Mouse (Mus musculus) right cerebral cortex, adult 18-20 months (tissue): ENCODE measurements at regions not wholly inside any gene's neighbourhood (a gene's known extent, or its start where the extent isn't known, plus 50 kb on each side); places are given as distances from the start of the nearest gene placed in this dataset.
"Not testable (repeated sequence)": the region's sequence is repeated elsewhere in the genome, so short reads cannot be mapped to it uniquely, and the experiment has no call there.

Source experiments
- DNase-seq: peaks from one replicate; pipeline ENCODE4 v3.0.0; 2022; ENCODE audit warnings: mixed read lengths

DNA sequence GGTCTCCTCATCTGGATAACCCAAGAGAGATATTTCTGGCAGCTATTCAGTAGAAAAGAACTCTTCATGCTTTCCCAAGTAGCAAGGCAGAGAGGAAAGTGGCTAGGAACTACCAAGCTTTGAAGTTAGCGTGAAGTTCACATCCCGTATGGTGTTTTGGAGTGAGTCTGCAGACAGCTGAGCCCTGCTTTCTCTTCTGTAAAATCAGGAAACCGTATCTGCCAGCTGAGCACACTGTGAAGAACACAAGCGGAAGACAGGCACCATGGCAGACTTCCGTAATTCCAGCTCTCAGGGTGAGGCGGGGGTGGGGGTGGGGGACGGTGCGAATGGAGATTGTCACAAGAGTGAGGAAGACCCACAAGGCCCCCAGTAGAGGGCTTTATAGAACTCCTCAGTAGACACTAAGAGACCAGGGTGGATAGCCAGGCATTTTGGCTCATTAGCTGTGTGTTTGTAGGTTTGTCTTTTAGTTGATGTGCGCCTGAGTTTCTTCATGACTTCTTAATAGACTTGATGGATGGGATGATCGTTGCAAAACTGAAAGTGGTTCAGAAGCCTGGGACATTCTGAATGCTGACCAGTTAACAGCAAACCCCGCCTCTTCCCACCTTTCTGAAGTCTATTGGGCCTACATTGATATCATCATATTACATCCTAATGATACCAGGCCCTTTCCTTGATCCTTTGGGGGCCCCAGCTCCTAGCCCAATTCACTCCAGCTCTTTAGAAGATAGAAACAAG is 287.4 kb downstream of the 4933412E24Rik start:
- no peak for DNase-seq

DNA sequence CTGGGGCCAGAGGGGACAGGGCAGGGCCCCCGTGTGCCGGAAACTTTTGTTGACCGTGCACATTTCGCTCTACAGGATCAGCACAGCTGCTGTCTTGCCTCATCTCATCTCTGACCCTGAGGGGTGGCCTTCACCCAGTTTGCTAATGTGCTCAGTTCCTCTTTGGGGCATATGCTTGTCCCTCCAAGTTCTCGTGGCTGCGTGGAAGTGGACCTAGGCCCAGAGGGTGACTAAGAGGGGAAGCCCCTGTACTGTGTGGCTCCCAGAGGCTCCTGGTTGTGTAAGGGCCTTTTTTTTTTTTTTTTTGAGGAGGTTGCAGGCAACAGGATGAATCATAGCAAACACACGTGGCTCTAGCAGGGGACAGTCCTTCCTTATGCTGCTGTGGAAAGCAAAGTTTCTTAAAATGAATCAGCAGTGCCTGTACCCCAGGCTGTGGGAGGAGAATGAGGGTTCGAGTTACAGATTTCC is 288.2 kb downstream of the 4933412E24Rik start:
- peak; percentile 45 for DNase-seq

DNA sequence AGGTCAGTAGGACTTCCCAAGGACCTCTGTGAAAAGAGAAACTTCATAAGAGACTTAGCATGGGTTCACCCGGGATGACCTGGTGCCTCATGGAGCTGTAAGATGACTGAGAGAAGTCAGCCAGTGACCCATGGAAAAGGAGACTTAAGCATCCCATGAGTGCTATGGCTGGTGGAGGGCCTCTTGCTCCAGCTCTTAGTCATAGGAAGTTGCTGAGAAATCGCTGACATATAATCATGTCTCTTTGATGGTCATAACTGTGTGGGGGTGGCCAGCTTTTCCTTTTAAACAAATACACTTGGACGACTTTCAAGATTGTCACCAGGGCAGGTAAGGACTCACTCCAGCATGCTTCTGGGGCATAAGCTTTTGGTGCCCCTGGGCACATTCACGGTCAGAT is 290.5 kb downstream of the 4933412E24Rik start:
- DNase-seq = no peak

DNA sequence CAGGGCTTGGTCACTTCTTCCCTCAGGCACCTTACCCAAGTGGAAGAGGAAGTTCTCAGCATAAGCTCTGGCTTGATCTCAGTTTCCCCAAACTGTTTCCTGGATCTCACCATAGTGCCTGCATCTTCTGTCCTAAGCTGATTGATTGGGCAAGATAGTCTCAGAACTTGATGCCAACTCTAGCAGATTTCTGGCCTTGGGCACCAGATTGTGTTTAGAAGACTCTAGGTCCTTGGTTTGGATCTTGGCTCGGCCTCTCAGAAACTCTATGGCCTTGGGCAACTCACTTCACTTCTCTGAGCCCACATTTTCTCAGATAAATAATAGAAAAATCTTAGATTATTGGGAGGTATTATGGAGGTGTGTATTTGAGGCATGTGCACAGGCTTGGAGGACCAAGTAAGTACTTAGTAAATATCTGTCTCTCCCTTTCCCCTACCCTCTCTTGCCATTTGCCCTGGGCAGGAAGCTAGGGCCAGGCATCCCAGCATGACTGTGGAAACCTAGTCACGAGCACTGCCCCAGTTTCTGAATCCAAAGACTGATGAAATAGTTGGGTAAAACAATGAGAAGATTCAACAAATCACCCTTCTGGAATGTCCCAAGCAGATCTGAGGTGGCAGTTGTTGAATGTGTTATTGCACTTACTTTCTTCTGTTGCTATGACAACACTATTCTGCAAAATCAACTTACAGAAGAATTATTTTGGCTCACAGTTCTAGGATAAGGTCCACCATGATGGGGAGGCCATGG is 293.6 kb downstream of the 4933412E24Rik start:
- no peak for DNase-seq

GRCm38 (mm10) chr15:59721420-59721819 is 295.0 kb downstream of the 4933412E24Rik start:
- no peak for DNase-seq

GRCm38 (mm10) chr15:59721018-59721417 is 295.4 kb downstream of the 4933412E24Rik start:
- DNase-seq = no peak

DNA sequence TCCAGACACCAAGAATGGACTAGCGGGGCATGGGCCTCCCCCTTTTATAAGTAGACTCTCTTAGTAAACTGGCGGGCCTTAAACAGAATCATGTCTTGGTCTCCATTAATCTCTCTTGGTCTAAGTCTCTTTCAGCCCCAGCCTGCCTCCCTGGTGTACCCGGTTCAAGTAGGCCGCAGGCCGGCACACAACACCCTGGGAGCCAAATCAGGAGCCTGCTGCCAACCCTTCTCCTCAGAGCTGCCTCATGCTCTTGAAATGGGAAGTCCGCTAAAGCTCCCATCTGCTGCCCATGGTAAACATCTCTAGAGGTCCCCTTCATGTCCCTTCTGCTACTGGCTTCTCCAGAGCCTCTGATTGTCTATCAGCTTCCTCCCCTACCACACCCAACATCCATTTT is 296.3 kb downstream of the 4933412E24Rik start:
- no peak for DNase-seq

- DNase-seq = not testable (repeated sequence)
These were observed 296.9 kb downstream of the 4933412E24Rik start for GRCm38 (mm10) chr15:59719383-59720128.

DNA sequence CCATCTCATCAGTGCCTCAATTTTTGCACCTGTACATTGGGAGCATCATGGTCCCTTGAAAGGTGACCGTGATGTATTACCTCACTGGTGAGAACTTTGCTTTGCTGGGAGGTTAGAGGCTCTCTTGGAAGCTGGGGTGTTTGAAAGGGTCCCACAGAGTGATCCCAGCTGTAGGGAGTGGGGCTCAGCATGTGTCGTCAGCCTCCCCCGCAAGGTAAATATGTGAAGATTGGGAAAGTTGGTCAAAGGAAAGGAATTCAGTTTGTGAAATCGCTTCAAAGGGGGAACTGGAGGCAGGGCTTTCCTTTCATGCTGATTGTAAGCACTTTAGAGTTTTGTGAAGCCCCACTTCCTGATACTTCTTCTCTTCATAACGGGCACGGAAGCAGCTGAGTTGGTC is 299.5 kb downstream of the 4933412E24Rik start:
- DNase-seq = no peak

GRCm38 (mm10) chr15:59715951-59716350 is 300.5 kb downstream of the 4933412E24Rik start:
- DNase-seq = no peak

DNA sequence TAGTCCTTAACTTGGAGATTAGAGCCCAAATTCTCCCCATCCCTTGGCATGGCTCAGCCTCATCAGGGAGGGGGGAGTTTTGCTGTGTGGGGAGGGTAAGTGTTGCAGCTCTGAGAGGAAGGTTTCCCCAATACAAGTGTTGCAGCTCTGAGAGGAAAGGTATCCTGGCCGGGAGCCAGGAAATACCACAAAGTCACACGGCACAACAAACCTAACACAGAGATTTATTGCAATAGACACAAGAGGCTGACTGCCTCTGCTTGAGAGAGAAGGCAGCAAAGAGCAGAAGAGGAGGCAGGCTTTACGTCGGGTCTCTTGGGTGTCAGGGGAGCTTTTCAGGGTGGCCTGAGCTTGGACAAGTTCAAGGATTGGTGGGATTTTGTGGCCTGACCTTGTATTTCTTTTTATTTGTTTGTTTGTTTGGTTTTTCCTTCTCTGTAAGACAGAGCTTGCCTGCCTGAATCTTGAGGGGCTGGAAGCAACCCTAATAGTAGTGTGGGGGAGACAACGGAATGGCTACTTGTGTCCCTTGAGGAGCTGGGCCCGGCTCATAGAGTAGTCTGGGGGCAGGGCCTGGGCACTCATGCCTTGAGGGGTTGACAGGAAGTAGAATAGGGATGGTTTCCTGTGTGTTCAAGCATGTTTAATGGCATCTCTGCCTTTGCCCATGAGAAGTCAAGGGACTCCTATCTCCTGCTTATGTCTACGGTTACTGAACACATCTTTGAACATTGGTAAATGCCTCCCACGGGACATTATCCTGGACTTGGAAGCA is 302.3 kb downstream of the 4933412E24Rik start:
- DNase-seq = no peak

DNA sequence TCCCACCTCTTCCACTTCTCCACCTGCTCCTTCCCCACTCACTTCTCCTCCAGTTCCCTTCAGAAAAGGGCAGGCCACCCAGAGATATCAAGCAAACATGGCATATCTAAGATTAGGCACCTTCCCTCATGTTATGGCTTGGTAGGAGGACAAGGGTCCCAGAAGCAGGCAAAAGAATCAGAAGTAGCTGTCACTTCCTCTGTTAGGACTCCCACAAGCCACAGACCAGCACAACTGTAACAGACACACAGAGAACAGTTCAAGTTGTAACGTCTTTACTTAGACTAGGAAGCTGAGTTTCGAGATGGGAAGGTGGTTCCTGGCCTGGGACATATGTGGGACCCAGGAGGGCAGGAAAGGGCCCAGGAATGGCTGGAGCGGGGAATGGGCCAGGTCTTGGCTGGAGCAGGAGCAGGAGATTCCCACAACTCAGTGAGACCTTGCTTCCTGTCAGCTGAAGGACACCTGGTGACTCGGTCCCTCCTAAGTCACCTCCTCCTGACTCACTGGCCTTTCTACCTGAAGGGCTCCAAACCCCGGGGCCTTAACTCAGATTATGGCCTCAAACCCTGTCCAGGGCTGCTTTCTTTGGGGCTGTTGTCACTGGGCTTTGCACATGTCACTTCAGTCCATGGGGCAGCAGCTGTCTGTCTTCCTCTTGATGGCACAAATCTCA is 304.2 kb downstream of the 4933412E24Rik start:
- no peak for DNase-seq

DNA sequence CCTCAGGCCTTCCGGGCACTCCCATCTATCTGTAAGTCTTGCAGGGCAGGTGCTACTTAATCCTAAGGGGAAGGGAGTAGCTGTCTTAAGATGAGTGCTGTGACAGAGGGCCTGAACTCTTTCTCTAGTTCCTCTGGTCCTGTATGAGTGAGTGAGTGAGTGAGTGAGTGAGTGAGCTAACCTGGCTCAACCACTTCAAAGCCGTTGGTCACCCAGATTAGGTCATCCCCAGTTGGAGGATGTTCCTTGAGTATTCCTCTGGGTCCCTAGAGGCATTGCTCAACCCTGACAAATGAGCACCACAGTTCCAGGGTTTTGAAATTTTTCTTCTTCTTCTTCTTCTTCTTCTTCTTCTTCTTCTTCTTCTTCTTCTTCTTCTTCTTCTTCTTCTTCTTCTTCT is 306.5 kb downstream of the 4933412E24Rik start:
- no peak for DNase-seq

GRCm38 (mm10) chr15:59708402-59708801 is 308.0 kb downstream of the 4933412E24Rik start:
- DNase-seq = no peak

DNA sequence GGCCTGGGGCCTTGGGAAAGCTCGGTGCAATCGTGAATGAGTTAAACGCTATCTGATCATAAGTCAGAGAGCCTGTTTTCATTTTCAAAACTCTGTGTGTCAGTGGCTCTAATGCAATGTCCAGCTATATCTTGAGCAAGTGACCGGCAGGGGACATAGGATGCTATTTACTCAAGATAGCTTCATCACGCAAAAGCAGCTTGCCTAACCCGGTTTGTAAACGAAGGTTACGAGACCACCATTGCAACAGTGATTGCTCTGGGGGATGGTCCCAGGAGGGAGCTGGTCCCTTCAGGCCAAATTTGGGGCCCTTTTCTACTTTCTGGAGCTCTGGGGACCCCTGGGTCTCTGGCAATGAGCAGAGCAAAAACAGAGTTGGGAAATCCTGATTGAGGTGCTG is 309.3 kb downstream of the 4933412E24Rik start:
- DNase-seq = no peak
